Mouse (Mus musculus) right cerebral cortex, adult 2 months (tissue): ENCODE results near the gene Olfr323.

Experiments used
- DNase-seq, 2 experiments: peaks; one replicate each; pipeline ENCODE4 v3.0.0; 2021 to 2022; ENCODE audit warnings: low spot score in 2 of 2

The Olfr323 gene

GRCm38 (mm10) chr11:58602800-58603560 is 27.3 kb downstream of the Olfr323 start:
- DNase-seq, result no peak

- no peak for DNase-seq
Measured at GRCm38 (mm10) chr11:58602062-58602461, 28.2 kb downstream of the Olfr323 start.

- DNase-seq, result no peak
Measured at GRCm38 (mm10) chr11:58597837-58598236, 32.5 kb downstream of the Olfr323 start.

- no peak for DNase-seq
Measured at GRCm38 (mm10) chr11:58594814-58595213, 35.5 kb downstream of the Olfr323 start, which contains the start of gene Olfr324. Gene Olfr324 (plus strand): TSS chr11:58595114.

- no peak for DNase-seq
Measured at GRCm38 (mm10) chr11:58588620-58589250, 41.6 kb downstream of the Olfr323 start.

- peak; percentile 16 to 48 for DNase-seq
Measured at GRCm38 (mm10) chr11:58587898-58588348, 42.4 kb downstream of the Olfr323 start.

GRCm38 (mm10) chr11:58578636-58579035 is 51.7 kb downstream of the Olfr323 start:
- peak; percentile 10 to 11 for DNase-seq

GRCm38 (mm10) chr11:58577430-58577829 is 52.9 kb downstream of the Olfr323 start, which contains the start of gene Olfr325:
Gene Olfr325 (plus strand): TSS chr11:58577730.
- DNase-seq, result no peak
